In genomic region chr5:35960168-35960567, GRCm38 (mm10) we compare ENCODE assay signal across 31 mouse cellular contexts.
DNase-seq lines count a peak whose midpoint lies in the region; ATAC-seq and TF ChIP-seq lines count a peak whose summit lies in the region.
"Had no signal": no experiment of that assay in that cellular context is flagged by ENCODE, and none has a peak within 500 bp of the region (broad histone marks: within the 10 kb centered on the region; RNA-seq: fewer than 3 reads in every experiment).

No protein-coding gene starts in this region.

- H3K4me3 ChIP-seq in thymus, adult 2 months (ENCODE audit: control insufficient read depth, insufficient read depth, low read length) = no peak overlapping the region
- no peak overlapping the region for H3K4me3 ChIP-seq in myocyte
- H3K4me3 ChIP-seq: forebrain, embryonic 10.5 days; forebrain, embryonic 15.5 days; gastrocnemius, adult 2 months; heart, adult 2 months; heart, embryonic 13.5 days; layer of hippocampus, adult 2 months; liver, embryonic 12.5 days; midbrain, embryonic 15.5 days had no signal

- TF ChIP-seq CTCF in thymus, adult 2 months (IDR thresholded peaks at IDR 0.05; ENCODE audit: borderline replicate concordance, control insufficient read depth, extremely low read depth, insufficient read depth, low read length, poor library complexity) = no peak
- TF ChIP-seq CTCF in brain, embryonic 14.5 days (IDR thresholded peaks at IDR 0.05; ENCODE audit: borderline replicate concordance, extremely low read depth, insufficient read depth, insufficient read length) = no peak

- H3K4me2 ChIP-seq in myocyte (ENCODE audit: low read depth) = no peak overlapping the region
- H3K4me2 ChIP-seq: forebrain, embryonic 15.5 days; heart, embryonic 13.5 days; hindbrain, embryonic 14.5 days; liver, embryonic 12.5 days; midbrain, embryonic 15.5 days had no signal

- DNase-seq in thymus, adult 2 months = peak; percentile 16
- no peak for DNase-seq in thymus, postnatal 10 days (ENCODE audit: low spot score in 2 of 2)
- peak; percentile 17 for DNase-seq in brain, embryonic 14.5 days (ENCODE audit: low read depth)
- DNase-seq in frontal cortex, postnatal 25 days (ENCODE audit: low spot score in 2 of 2) = no peak
- no peak for DNase-seq in T-cell, adult 2 months (ENCODE audit: low spot score)
- no peak for DNase-seq in layer of hippocampus, adult 8-10 months (ENCODE audit: low spot score in 2 of 2)
- DNase-seq: adrenal gland, adult 8-10 months; cerebellum, adult 11 months; cerebellum, postnatal 10 days; gastrocnemius, adult 2 months; gastrocnemius, postnatal 36 days; heart, adult 2 months; heart, postnatal 4 days; kidney, postnatal 36 days; left cerebral cortex, postnatal 4 days; liver, postnatal 0 days; lung, postnatal 36 days; right cerebral cortex, adult 18-20 months; spleen, adult 18-20 months had no signal

- no peak overlapping the region for H3ac ChIP-seq in myocyte (ENCODE audit: control insufficient read depth, insufficient read length)

- no peak for TF ChIP-seq POLR2A in thymus, adult 2 months (IDR thresholded peaks at IDR 0.05; ENCODE audit: control insufficient read depth, extremely low read depth, insufficient read depth, low read length, poor library complexity)
- no peak for TF ChIP-seq POLR2A in brain, embryonic 14.5 days (IDR thresholded peaks at IDR 0.05; ENCODE audit: borderline replicate concordance, extremely low read depth, insufficient read depth, insufficient read length, poor library complexity, severe bottlenecking)
- no peak for TF ChIP-seq POLR2A in myocyte (IDR thresholded peaks at IDR 0.05; ENCODE audit: insufficient read length, low read depth)

- H3K79me2 ChIP-seq in myocyte (ENCODE audit: control insufficient read depth, insufficient read depth) = no peaks in the 10 kb centered on the region

- no peak overlapping the region for H3K27ac ChIP-seq in thymus, adult 2 months (ENCODE audit: control insufficient read depth, insufficient read depth, low read length)
- H3K27ac ChIP-seq: forebrain, embryonic 10.5 days; forebrain, embryonic 15.5 days; gastrocnemius, adult 2 months; heart, adult 2 months; heart, embryonic 13.5 days; hindbrain, embryonic 14.5 days; layer of hippocampus, adult 2 months; liver, embryonic 12.5 days; midbrain, embryonic 15.5 days had no signal

- no peaks in the 10 kb centered on the region for H3K27me3 ChIP-seq in thymus, adult 2 months (ENCODE audit: control insufficient read depth, insufficient read depth, low read length)
- H3K27me3 ChIP-seq in myocyte (ENCODE audit: control insufficient read depth, insufficient read depth, insufficient read length) = no peaks in the 10 kb centered on the region
- H3K27me3 ChIP-seq: forebrain, embryonic 15.5 days; heart, embryonic 13.5 days; liver, embryonic 12.5 days; midbrain, embryonic 15.5 days had no signal

- peaks cover 24% of the 10 kb centered on the region for H3K4me1 ChIP-seq in thymus, adult 2 months (replicated peaks; ENCODE audit: control insufficient read depth, insufficient read depth, low read length)
- H3K4me1 ChIP-seq: forebrain, embryonic 10.5 days; forebrain, embryonic 15.5 days; liver, embryonic 12.5 days; midbrain, embryonic 15.5 days had no signal

- 6% methylated on average over 8 of the region's 8 CpGs for WGBS in thymus, adult 2 months

- peaks cover 5% of the 10 kb centered on the region for H3K36me3 ChIP-seq in thymus, adult 2 months (ENCODE audit: control insufficient read depth, insufficient read depth, low read length)
- peaks cover 42% of the 10 kb centered on the region for H3K36me3 ChIP-seq in myocyte (ENCODE audit: control insufficient read depth, insufficient read depth)
- H3K36me3 ChIP-seq: liver, embryonic 12.5 days had no signal

- ATAC-seq in granulocyte monocyte progenitor cell, adult 5-6 weeks (replicated peaks; ENCODE audit: poor library complexity, severe bottlenecking) = peak; percentile 94
- ATAC-seq: activated CD4-positive, CD25-positive, alpha-beta regulatory T cell, adult 4 months; CD4-positive, CD25-positive, alpha-beta regulatory T cell, adult 4 months; forebrain, embryonic 15.5 days; intestine, postnatal 0 days; liver, embryonic 12.5 days; liver, postnatal 0 days; midbrain, embryonic 15.5 days had no signal

TF ChIP-seq in myocyte, 11 proteins besides CTCF, POLR2A, EP300 and RAD21:
- TF ChIP-seq MYOG (IDR thresholded peaks at IDR 0.05; ENCODE audit: control insufficient read depth in 1 of 3, insufficient read depth in 1 of 3, insufficient read length in 2 of 3, low read depth in 2 of 3) (peak in 2 of 3 experiments; percentile 64 to 72), POLR2AphosphoS2 (IDR thresholded peaks at IDR 0.05; ENCODE audit: insufficient read length, low read depth) (no peak), MYOD1 (IDR thresholded peaks at IDR 0.05; ENCODE audit: control insufficient read depth in 1 of 3, insufficient read length in 2 of 3, low read depth in 2 of 3) (peak in 1 of 3 experiments; percentile 69)

Comparison
In these comparisons a context has a peak if more than half of its experiments do, and no peak if none do; other contexts are left out.
1. DNase-seq: peak in thymus, adult 2 months (single experiment) and brain, embryonic 14.5 days (single experiment); none in thymus, postnatal 10 days (0 of 2), frontal cortex, postnatal 25 days (0 of 2), T-cell, adult 2 months (single experiment) and layer of hippocampus, adult 8-10 months (0 of 2).